Mouse (Mus musculus) intestine, embryonic 15.5 days (tissue): ENCODE results near the gene Kif6. TPM values are rescaled to one million over a fixed set of nuclear protein-coding genes. Genes with fewer than 3 reads are reported as not detected.

Source experiments
- ATAC-seq: fragments of 200-750 bp; cut with Nextera tagmentation; 2 replicates; pipeline ENCODE4 v1.8.0; 2017; ENCODE audit warnings: moderate TSS enrichment, moderate library complexity
- H3K27ac ChIP-seq: fragments of 300-500 bp; sonication (generic); 2 replicates; pipeline ENCODE4 v1.5.1; 2015; ENCODE audit warnings: mild to moderate bottlenecking, inconsistent platforms
- H3K27me3 ChIP-seq: fragments of 300-500 bp; sonication (generic); replicated peaks from 2 replicates; pipeline ENCODE4 v1.6.1; 2015; ENCODE audit warnings: inconsistent platforms
- H3K36me3 ChIP-seq: fragments of 300-500 bp; sonication (generic); 2 replicates; pipeline ENCODE4 v1.6.1; 2015; ENCODE audit warnings: inconsistent platforms
- H3K4me1 ChIP-seq: fragments of 300-500 bp; sonication (generic); replicated peaks from 2 replicates; pipeline ENCODE4 v1.6.1; 2015; ENCODE audit warnings: inconsistent platforms
- H3K4me2 ChIP-seq: fragments of 300-500 bp; sonication (generic); replicated peaks from 2 replicates; pipeline ENCODE4 v1.6.1; 2015; ENCODE audit warnings: mild to moderate bottlenecking, inconsistent platforms
- H3K4me3 ChIP-seq: fragments of 300-500 bp; sonication (generic); replicated peaks from 2 replicates; pipeline ENCODE4 v1.5.1; 2015; ENCODE audit warnings: inconsistent platforms
- H3K9ac ChIP-seq: fragments of 300-500 bp; sonication (generic); 2 replicates; pipeline ENCODE4 v1.6.1; 2015; ENCODE audit warnings: inconsistent platforms
- H3K9me3 ChIP-seq: fragments of 300-500 bp; sonication (generic); 2 replicates; pipeline ENCODE4 v1.6.1; 2016; ENCODE audit warnings: inconsistent platforms
- WGBS: fragments of 180-500 bp; shearing (Covaris S2); methylation state at CpG from one replicate; pipeline ENCODE4 v1.1.7; 2015; 5-methylcytosine and 5-hydroxymethylcytosine counted together
- polyA plus RNA-seq: library from polyadenylated mRNA; unstranded; fragments of >200 nt; fragmentation: Nextera tagmentation; extraction: Ambion mirVana; gene quantifications from 2 replicates; pipeline ENCODE4 v1.2.1, GENCODE M21; 2015

Gene Kif6
- polyA plus RNA-seq, 1 experiment from 2014 or later = 0.97 TPM

DNA sequence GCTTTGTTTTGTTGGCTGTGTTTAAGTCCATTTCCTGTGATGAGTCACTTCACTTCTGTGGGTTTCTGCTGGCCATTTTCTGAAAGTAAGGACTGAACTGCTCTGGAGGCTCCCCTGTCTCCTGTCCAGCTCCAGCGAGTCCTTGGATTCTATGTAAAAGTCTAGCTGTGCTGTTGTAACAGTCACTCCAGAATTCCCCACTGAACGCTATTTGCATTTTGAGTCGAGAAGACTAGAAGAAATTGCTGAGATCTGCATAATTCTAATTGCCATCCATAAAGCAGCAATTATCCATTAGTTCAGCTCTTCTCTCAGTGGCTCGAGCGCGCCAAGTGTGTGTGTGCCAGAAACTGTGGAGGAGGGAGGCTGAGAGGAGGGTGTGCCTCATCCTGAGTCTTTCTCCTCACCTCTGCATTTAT, 57.0 kb downstream of the Kif6 start:
- ATAC-seq = no peak
- no peaks in the 10 kb centered on the region for H3K4me1 ChIP-seq
- no peak overlapping the region for H3K4me2 ChIP-seq
- H3K9me3 ChIP-seq = no peaks in the 10 kb centered on the region
- 68% methylated on average over 6 of the region's 6 CpGs for WGBS
- H3K9ac ChIP-seq = no peak overlapping the region
- no peaks in the 10 kb centered on the region for H3K36me3 ChIP-seq
- H3K27me3 ChIP-seq = no peaks in the 10 kb centered on the region
- no peak overlapping the region for H3K4me3 ChIP-seq
- H3K27ac ChIP-seq = no peak overlapping the region

DNA sequence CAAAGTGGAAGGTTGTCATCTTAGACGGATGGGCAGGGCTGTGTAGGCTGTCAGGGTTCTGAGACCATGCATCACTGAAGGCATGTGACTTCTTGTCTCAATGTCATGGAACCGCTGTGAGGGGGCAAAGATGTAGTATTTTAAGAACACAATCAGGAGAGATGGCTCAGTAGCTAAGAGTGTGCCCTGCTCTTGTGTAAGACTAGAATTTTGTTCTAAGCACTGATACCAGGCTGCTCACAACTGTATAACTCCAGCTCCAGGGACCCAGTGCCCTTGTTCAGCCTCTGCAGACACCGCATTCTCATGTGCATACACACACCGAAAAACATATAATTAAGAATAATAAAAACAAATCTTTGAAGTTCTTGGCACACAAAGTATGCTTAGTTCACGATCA, 57.5 kb downstream of the Kif6 start:
- Histone ChIP-seq H3K4me3 (no peak overlapping the region), H3K27me3 (no peaks in the 10 kb centered on the region), H3K27ac (no peak overlapping the region), H3K9me3 (no peaks in the 10 kb centered on the region), H3K4me1 (no peaks in the 10 kb centered on the region), H3K4me2 (no peak overlapping the region), H3K36me3 (no peaks in the 10 kb centered on the region), H3K9ac (no peak overlapping the region)
- no peak for ATAC-seq
- WGBS = 82% methylated on average over 5 of the region's 5 CpGs

DNA sequence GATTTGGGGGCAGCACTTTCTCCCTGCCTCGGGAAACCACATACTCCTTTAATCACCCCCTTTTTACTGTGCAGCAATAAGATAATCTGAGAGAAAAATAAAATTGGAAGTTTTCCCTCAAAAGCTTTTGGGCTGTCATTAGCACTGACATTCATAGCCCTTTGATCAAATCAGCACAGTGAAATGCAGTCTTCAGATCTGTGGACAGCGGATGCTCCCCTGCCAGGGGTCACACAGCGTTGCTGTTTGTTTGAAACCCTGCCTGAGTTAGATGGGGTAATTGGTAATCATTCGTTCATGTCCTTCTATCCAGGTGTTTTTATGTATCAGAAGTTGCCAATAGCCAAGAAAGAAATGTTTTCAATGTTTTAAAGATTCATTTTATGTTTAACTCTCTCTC, 60.7 kb downstream of the Kif6 start:
- H3K9ac ChIP-seq = no peak overlapping the region
- H3K36me3 ChIP-seq = no peaks in the 10 kb centered on the region
- H3K4me3 ChIP-seq = no peak overlapping the region
- ATAC-seq = no peak
- no peak overlapping the region for H3K27ac ChIP-seq
- no peaks in the 10 kb centered on the region for H3K27me3 ChIP-seq
- 71% methylated on average over 4 of the region's 4 CpGs for WGBS
- H3K4me2 ChIP-seq = no peak overlapping the region
- no peaks in the 10 kb centered on the region for H3K4me1 ChIP-seq
- H3K9me3 ChIP-seq = no peaks in the 10 kb centered on the region

DNA sequence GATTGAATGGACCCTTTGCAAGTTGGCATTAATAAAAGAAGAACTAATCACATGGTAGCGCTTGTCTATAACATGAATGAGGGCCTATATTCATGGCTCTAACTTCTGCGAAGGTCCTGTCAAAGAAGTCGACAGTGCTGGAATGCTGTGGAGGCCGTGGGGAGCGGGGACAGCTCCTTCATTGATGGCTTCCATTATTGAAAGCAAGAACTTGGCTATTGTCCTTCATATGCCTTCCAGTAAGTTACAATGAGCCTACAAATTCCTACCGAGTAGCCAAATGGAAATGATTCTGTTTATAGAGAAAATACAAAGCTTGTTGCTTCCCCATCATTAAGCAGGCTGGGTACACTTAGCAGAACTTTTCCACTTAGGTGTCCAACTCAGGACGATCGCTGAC, 66.5 kb downstream of the Kif6 start:
- Histone ChIP-seq H3K36me3 (no peaks in the 10 kb centered on the region), H3K27ac (no peak overlapping the region), H3K27me3 (no peaks in the 10 kb centered on the region), H3K4me1 (no peaks in the 10 kb centered on the region), H3K9me3 (no peaks in the 10 kb centered on the region), H3K9ac (no peak overlapping the region), H3K4me3 (no peak overlapping the region), H3K4me2 (no peak overlapping the region)
- WGBS = 72% methylated on average over 8 of the region's 8 CpGs
- ATAC-seq = no peak

DNA sequence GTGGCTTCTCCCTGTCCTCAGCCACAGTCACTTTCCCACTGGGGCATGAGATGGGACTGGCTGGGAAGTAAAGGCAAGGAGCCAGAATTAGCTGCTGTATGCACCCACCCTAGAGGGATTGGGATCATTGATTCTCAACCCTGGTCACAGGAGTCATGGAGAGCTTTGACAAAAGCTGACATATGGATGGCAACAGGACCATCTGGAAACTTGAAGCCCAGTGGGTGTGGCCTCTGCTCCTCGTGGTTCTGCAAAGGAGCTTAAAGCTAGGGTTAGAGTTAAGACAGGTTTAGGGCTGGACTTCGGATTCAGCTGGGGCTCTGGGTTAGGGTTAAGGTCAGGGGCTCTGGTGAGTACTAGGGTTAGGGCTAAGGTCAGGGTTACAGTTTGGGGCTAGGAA, 69.2 kb downstream of the Kif6 start:
- no peaks in the 10 kb centered on the region for H3K9me3 ChIP-seq
- H3K4me3 ChIP-seq = no peak overlapping the region
- H3K27me3 ChIP-seq = no peaks in the 10 kb centered on the region
- no peak for ATAC-seq
- H3K4me1 ChIP-seq = no peaks in the 10 kb centered on the region
- no peaks in the 10 kb centered on the region for H3K36me3 ChIP-seq
- H3K9ac ChIP-seq = no peak overlapping the region
- H3K4me2 ChIP-seq = no peak overlapping the region
- 12% methylated on average over 2 of the region's 2 CpGs for WGBS
- H3K27ac ChIP-seq = no peak overlapping the region

DNA sequence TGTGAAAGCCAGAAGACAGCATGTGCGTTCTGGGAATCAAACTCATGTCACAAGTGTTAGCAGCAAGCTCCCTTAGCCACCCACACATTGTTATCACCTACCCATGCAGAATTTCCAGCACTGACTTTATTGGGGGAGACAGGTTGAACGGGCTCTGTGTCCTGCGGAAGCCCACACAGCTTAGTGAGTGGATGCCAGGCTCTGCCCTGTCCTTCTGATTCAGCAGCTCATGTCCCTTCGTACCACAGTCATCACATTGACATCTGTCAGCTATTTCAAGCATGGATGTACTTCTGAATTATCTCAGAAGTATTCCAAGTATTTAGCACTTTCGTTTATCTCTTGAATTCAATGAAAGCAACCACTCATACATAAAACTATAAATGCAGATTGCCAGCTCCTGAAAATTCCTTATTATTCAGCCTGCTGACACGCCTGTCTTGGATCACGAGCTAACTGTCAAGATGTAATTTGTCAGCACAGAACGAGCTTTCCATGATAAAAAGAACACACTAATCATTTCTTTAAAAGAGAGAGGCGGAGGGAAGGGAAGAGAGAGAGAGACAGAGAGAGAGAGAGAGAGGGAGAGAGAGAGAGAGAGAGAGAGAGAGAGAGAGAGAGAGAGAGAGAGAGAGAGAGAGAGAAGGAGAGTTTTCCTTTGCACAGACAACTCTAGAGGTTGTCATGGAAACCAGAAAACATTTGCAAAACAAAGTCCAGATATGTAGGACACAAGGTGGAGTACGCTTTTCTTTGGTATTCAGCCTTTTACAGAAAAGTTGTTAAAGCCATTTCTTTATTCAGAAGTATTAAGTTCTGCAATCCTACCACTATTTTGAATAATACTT, 75.9 kb downstream of the Kif6 start:
- no peaks in the 10 kb centered on the region for H3K27me3 ChIP-seq
- ATAC-seq = peak; percentile 51; the same call in 1 of the 2 replicates
- H3K4me1 ChIP-seq = no peaks in the 10 kb centered on the region; the same call in 1 of the 2 replicates
- H3K4me2 ChIP-seq = no peak overlapping the region
- 52% methylated on average over 10 of the region's 10 CpGs for WGBS
- H3K36me3 ChIP-seq = no peaks in the 10 kb centered on the region
- no peaks in the 10 kb centered on the region for H3K9me3 ChIP-seq
- no peak overlapping the region for H3K4me3 ChIP-seq
- H3K9ac ChIP-seq = no peak overlapping the region
- no peak overlapping the region for H3K27ac ChIP-seq

DNA sequence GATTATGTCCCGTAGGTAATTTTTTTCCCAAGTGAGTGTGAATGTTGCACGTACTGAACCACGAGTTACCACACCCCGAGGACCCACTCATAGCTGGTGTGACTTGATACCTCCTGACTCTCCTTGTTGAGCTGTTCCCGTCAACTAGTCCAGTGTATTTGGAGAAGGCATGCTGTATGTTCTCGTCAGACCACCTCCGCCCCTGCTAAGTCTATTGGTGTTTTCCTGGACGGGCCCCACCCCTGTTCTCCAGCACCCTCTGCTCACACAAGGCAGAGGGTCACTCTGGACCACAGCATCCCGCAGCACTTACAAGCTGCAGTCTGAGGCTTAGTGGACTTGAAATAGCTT, 76.5 kb downstream of the Kif6 start:
- H3K4me3 ChIP-seq = no peak overlapping the region
- no peaks in the 10 kb centered on the region for H3K36me3 ChIP-seq
- H3K27ac ChIP-seq = no peak overlapping the region
- no peaks in the 10 kb centered on the region for H3K27me3 ChIP-seq
- ATAC-seq = 0 out of 2 replicates have a peak, but pooled peaks have one; percentile 23
- H3K9me3 ChIP-seq = no peaks in the 10 kb centered on the region
- H3K4me1 ChIP-seq = no peaks in the 10 kb centered on the region; the same call in 1 of the 2 replicates
- 72% methylated on average over 9 of the region's 9 CpGs for WGBS
- no peak overlapping the region for H3K4me2 ChIP-seq
- no peak overlapping the region for H3K9ac ChIP-seq

DNA sequence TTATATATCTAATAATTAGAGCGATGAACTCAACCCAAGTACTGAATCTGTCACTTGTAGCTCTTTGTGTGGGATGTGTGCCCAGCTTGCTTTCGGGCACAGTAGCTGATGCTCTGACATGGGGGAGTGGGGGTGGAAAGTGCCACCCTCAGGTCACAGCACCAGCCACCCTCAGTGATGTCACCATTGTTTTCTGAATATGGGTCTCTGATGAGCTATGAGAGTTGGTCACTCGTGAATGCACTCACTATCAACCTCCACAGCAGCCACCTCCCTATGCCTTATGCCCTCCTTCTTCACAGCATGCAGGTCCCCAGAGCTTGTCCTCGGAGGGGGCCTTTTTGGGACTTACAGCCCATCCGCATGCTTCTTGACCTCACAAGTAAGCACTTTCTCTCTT, 78.3 kb downstream of the Kif6 start:
- Histone ChIP-seq H3K4me2 (no peak overlapping the region), H3K36me3 (no peaks in the 10 kb centered on the region), H3K9ac (no peak overlapping the region), H3K4me3 (no peak overlapping the region), H3K9me3 (no peaks in the 10 kb centered on the region), H3K27me3 (no peaks in the 10 kb centered on the region), H3K4me1 (no peaks in the 10 kb centered on the region; the same call in 1 of the 2 replicates), H3K27ac (no peak overlapping the region)
- ATAC-seq = no peak
- WGBS = 83% methylated on average over 5 of the region's 5 CpGs

DNA sequence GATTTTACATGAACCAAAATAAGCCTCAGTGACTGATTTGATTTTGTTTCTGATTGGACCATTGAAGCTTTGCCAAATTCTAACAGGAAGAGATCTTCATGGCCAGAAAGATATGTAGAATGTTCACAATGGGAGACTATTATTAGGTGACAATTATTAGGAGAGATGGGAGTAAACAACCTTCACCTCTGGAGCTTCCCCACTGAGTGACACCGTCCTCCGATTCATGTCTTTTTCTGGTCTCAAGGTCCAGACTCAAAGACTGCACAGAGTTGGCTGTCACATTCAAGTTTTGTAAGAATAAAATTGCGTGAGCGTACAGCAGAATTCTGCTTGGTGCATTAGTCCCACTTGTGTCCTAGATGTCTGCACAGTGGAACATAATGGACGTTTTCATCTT, 82.3 kb downstream of the Kif6 start:
- Histone ChIP-seq H3K9ac (no peak overlapping the region), H3K9me3 (no peaks in the 10 kb centered on the region), H3K36me3 (no peaks in the 10 kb centered on the region), H3K27me3 (no peaks in the 10 kb centered on the region), H3K4me2 (no peak overlapping the region), H3K27ac (no peak overlapping the region), H3K4me1 (no peaks in the 10 kb centered on the region), H3K4me3 (no peak overlapping the region)
- WGBS = 83% methylated on average over 5 of the region's 5 CpGs
- no peak for ATAC-seq

DNA sequence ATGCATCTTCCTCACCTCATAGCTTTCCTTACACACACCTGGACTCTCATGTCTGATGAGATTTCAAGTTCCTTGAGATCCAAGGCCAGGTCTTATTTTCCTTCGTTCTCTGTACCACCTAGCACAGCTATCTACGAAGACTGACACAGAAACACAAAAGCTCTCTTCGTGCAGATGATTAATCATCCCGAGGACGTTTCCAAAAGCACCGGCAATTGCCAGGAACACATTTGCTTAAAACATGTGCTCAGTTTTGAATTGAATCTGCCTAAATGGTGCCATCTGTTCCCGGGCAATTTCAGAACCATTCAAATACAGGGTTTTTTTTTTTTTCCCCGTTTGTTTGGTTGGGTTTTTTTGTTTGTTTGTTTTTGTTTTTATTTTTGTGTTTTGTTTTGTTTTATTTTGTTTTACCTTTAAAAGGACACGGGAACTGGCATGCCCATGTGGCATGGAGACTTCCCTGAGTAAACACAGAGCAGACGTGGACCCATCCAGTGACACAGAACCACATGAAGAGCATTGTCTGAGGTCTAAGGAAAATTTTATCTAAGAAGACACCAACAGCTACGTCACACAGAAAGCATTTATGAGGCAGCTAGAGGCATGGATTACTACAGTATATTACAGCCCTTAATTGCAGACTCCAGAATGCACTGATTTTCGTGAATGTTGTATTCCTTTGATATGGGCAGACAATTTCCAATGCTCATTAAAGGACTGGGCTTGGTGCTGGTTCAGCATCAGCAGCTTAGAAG, 88.7 kb downstream of the Kif6 start:
- Histone ChIP-seq H3K4me1 (no peaks in the 10 kb centered on the region), H3K9me3 (no peaks in the 10 kb centered on the region), H3K4me2 (no peak overlapping the region), H3K27me3 (no peaks in the 10 kb centered on the region), H3K27ac (no peak overlapping the region), H3K4me3 (no peak overlapping the region), H3K36me3 (no peaks in the 10 kb centered on the region), H3K9ac (no peak overlapping the region)
- no peak for ATAC-seq
- 62% methylated on average over 12 of the region's 12 CpGs for WGBS

DNA sequence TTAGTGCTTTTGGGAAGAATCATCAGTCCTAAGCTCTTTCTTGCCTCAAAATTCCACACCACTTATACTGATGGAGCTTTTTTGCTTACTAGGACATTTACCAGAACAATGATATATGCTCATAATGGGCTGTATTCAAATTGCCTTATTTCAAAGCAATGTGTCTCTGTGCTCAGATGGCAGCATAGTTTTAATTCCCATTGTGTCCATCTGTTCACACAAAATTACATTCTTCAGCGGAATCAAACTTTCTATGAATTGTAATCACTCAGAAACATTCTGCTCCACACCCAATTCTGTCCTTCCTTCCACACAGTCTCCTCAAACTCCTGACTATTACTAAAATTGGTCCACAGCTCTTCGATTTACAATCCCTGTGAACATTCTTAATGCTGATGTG, 94.3 kb downstream of the Kif6 start:
- ATAC-seq = no peak
- H3K9ac ChIP-seq = no peak overlapping the region

DNA sequence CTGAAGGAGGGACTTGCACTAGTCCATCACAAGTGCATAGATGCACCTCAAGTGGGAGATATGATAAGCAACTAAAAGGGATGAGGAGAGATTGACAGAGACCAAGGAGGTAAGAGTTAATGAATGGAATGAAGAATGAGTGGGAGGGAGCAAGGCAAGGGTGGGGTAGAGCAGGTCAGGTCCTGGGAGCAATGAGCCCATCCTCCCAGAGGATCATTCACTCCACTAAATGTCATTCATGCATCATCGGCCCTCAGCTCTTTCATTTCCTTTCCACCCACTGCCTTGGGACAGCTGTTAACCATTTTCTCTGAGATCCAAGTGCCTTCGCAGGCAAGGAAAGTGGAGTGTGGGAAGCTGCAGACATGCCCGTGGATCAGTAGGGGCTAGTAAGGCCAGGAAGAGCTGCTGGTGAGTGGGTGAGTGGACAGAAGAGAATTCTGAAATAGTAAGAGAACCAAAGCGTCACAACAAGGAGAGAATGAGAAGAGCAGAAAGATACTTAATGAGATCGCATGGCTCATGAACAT, 95.2 kb downstream of the Kif6 start:
- no peaks in the 10 kb centered on the region for H3K4me1 ChIP-seq
- no peak overlapping the region for H3K9ac ChIP-seq
- no peaks in the 10 kb centered on the region for H3K9me3 ChIP-seq
- ATAC-seq = no peak
- WGBS = 82% methylated on average over 5 of the region's 5 CpGs
- no peak overlapping the region for H3K4me2 ChIP-seq
- no peak overlapping the region for H3K27ac ChIP-seq
- no peaks in the 10 kb centered on the region for H3K27me3 ChIP-seq
- H3K4me3 ChIP-seq = no peak overlapping the region
- H3K36me3 ChIP-seq = no peaks in the 10 kb centered on the region

More for the DNA sequence above, 94.3 kb downstream of the Kif6 start:
- Histone ChIP-seq H3K4me2 (no peak overlapping the region), H3K27me3 (no peaks in the 10 kb centered on the region), H3K4me3 (no peak overlapping the region), H3K27ac (no peak overlapping the region), H3K4me1 (no peaks in the 10 kb centered on the region), H3K9me3 (no peaks in the 10 kb centered on the region), H3K36me3 (no peaks in the 10 kb centered on the region)
- 84% methylated on average over 2 of the region's 2 CpGs for WGBS
